Mouse (Mus musculus): ENCODE results near the gene Mid1. TPM values are rescaled to one million over a fixed set of nuclear protein-coding genes. Genes with fewer than 3 reads are reported as not detected.
A peak's percentile ranks its signal among the peaks of the same experiment; 100 is the strongest.
"Not testable (repeated sequence)": the region's sequence is repeated elsewhere in the genome, so short reads cannot be mapped to it uniquely, and the experiment has no call there.

The Mid1 gene
- polyA plus RNA-seq, 1 experiment from 2014 or later, result 12.0 TPM

- DNase-seq (ENCODE audit: low spot score), result peak; percentile 82
- peaks cover 49% of the 10 kb centered on the region for H3K9me3 ChIP-seq
- H3K4me3 ChIP-seq; H3K27ac ChIP-seq; H3K4me1 ChIP-seq; H3K27me3 ChIP-seq (ENCODE audit: insufficient read depth, poor library complexity, severe bottlenecking): not testable (repeated sequence)
- peaks cover 52% of the 10 kb centered on the region for H3K36me3 ChIP-seq
- WGBS, result 90% methylated on average over 56 of the region's 56 CpGs
These were observed 303.7 kb downstream of the Mid1 start for GRCm38 (mm10) chrX:169988571-169989218.

- H3K27ac ChIP-seq; H3K4me1 ChIP-seq; H3K4me3 ChIP-seq; H3K27me3 ChIP-seq (ENCODE audit: insufficient read depth, poor library complexity, severe bottlenecking): not testable (repeated sequence)
- peaks cover 44% of the 10 kb centered on the region for H3K9me3 ChIP-seq
- WGBS, result 85% methylated on average over 8 of the region's 8 CpGs
- peaks cover 47% of the 10 kb centered on the region for H3K36me3 ChIP-seq
- DNase-seq (ENCODE audit: low spot score), result peak; percentile 88
These were observed 304.2 kb downstream of the Mid1 start for GRCm38 (mm10) chrX:169989219-169989595.

- H3K9me3 ChIP-seq, result peaks cover 37% of the 10 kb centered on the region
- not testable (repeated sequence) for H3K27ac ChIP-seq; H3K27me3 ChIP-seq (ENCODE audit: insufficient read depth, poor library complexity, severe bottlenecking); H3K4me3 ChIP-seq; H3K4me1 ChIP-seq
- peaks cover 39% of the 10 kb centered on the region for H3K36me3 ChIP-seq
- peak; percentile 81 for DNase-seq (ENCODE audit: low spot score)
- WGBS, result 75% methylated on average over 56 of the region's 56 CpGs
These were observed 305.0 kb downstream of the Mid1 start for GRCm38 (mm10) chrX:169989691-169990631.

- WGBS, result 23% methylated on average over 20 of the region's 28 CpGs
- peaks cover 31% of the 10 kb centered on the region for H3K36me3 ChIP-seq
- H3K27ac ChIP-seq; DNase-seq (ENCODE audit: low spot score); H3K4me1 ChIP-seq; H3K27me3 ChIP-seq (ENCODE audit: insufficient read depth, poor library complexity, severe bottlenecking); H3K4me3 ChIP-seq: not testable (repeated sequence)
- H3K9me3 ChIP-seq, result peaks cover 29% of the 10 kb centered on the region
These were observed 306.3 kb downstream of the Mid1 start for GRCm38 (mm10) chrX:169991128-169991873.

- H3K27ac ChIP-seq; H3K4me1 ChIP-seq; H3K4me3 ChIP-seq; H3K27me3 ChIP-seq (ENCODE audit: insufficient read depth, poor library complexity, severe bottlenecking); DNase-seq (ENCODE audit: low spot score): not testable (repeated sequence)
- Histone ChIP-seq H3K9me3 (peaks cover 25% of the 10 kb centered on the region), H3K36me3 (peaks cover 26% of the 10 kb centered on the region)
- 15% methylated on average over 8 of the region's 15 CpGs for WGBS
These were observed 307.3 kb downstream of the Mid1 start for GRCm38 (mm10) chrX:169992086-169992930.

- peaks cover 21% of the 10 kb centered on the region for H3K9me3 ChIP-seq
- peaks cover 22% of the 10 kb centered on the region for H3K36me3 ChIP-seq
- not testable (repeated sequence) for H3K4me1 ChIP-seq; H3K4me3 ChIP-seq; DNase-seq (ENCODE audit: low spot score); H3K27me3 ChIP-seq (ENCODE audit: insufficient read depth, poor library complexity, severe bottlenecking); H3K27ac ChIP-seq
- 37% methylated on average over 5 of the region's 8 CpGs for WGBS
These were observed 308.1 kb downstream of the Mid1 start for GRCm38 (mm10) chrX:169992951-169993547.

GRCm38 (mm10) chrX:169994011-169994865 is 309.2 kb downstream of the Mid1 start:
- DNase-seq (ENCODE audit: low spot score); H3K27me3 ChIP-seq (ENCODE audit: insufficient read depth, poor library complexity, severe bottlenecking); H3K4me3 ChIP-seq; H3K27ac ChIP-seq; H3K4me1 ChIP-seq: not testable (repeated sequence)
- peaks cover 13% of the 10 kb centered on the region for H3K36me3 ChIP-seq
- WGBS, result 22% methylated on average over 3 of the region's 33 CpGs
- H3K9me3 ChIP-seq, result peaks cover 14% of the 10 kb centered on the region

GRCm38 (mm10) chrX:169994866-169995711 is 310.1 kb downstream of the Mid1 start:
- DNase-seq (ENCODE audit: low spot score), result peak; percentile 87
- not testable (repeated sequence) for H3K27ac ChIP-seq; H3K36me3 ChIP-seq; H3K27me3 ChIP-seq (ENCODE audit: insufficient read depth, poor library complexity, severe bottlenecking); H3K4me1 ChIP-seq; H3K9me3 ChIP-seq; H3K4me3 ChIP-seq
- WGBS, result 15% methylated on average over 2 of the region's 2 CpGs

GRCm38 (mm10) chrX:169995909-169996521 is 311.0 kb downstream of the Mid1 start:
- peak; percentile 64 for DNase-seq (ENCODE audit: low spot score)
- H3K4me3 ChIP-seq; H3K36me3 ChIP-seq; H3K9me3 ChIP-seq; H3K4me1 ChIP-seq; H3K27ac ChIP-seq; H3K27me3 ChIP-seq (ENCODE audit: insufficient read depth, poor library complexity, severe bottlenecking): not testable (repeated sequence)
- no CpG with 5 or more reads among the region's 17 CpGs for WGBS

- not testable (repeated sequence) for H3K4me3 ChIP-seq; H3K27ac ChIP-seq; H3K27me3 ChIP-seq (ENCODE audit: insufficient read depth, poor library complexity, severe bottlenecking); DNase-seq (ENCODE audit: low spot score); H3K4me1 ChIP-seq; H3K36me3 ChIP-seq; H3K9me3 ChIP-seq
- no CpG with 5 or more reads among the region's 46 CpGs for WGBS
These were observed 311.9 kb downstream of the Mid1 start for GRCm38 (mm10) chrX:169996926-169997325.

All from heart, embryonic 10.5 days (tissue).